Mouse (Mus musculus): ENCODE data around the gene Pxdn.

The Pxdn gene

DNA sequence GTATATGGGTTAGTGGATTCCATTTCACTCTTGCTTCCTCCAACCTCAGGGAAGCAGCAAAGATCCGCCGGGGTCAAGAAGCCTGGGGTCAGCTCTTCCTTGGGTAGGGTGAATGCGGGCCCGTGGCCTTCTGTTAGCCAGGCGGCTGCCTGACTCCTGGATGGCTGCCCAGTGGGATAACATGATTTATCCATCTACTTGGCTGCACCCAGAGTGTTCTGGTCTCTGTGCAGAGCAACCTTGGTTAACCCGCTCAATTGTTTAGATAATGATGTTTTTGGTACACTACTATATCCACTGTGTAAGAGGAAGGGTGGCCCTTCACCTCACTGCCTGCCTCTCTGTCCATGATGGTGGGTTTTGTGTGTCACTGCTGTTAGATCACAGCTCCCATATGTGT, 14.7 kb downstream of the Pxdn start:
- DNase-seq (ENCODE audit: low read depth, low spot score), result no peak

GRCm38 (mm10) chr12:29953999-29954398, 16.6 kb downstream of the Pxdn start:
- no peak for DNase-seq (ENCODE audit: low read depth, low spot score)

DNA sequence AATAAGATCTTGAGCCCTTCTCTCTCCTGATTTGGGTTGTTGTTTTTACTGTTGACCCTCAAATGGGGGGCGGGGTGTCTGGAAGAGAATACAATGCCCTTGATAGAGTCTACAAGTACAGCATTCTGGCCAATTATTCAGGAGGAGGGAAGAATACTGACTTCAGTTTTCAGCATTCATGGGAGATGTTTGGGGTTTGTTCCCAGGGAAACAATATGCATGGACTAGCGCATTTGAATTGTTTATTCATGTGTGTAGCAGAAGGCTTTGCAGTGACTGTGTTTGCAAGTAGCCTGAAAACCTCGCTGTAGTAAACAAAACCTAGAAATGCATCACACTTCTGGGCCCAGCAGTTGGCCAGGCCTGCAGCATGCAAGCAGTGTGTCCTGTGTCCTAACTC, 17.1 kb downstream of the Pxdn start:
- no peak for DNase-seq (ENCODE audit: low read depth, low spot score)

DNA sequence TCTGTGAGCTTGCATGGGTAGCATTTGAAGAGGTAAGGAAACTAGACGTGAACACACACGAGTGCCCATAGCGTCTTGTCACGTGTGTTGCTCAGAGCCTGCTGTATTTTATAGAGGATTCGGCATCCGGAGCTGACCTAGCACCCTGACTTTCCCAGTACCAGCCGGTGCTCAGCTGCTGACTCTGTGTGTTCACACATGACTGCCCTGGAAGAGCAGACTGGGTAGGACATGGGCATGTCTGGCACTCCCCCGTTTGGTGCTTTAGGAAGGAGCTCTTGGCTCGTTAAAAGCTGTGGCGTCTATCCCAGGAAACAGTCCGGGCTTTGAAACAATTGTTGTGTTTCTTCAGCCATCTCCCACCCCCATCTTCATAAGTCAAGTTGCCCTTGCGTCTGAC, 19.6 kb downstream of the Pxdn start:
- no peak for DNase-seq (ENCODE audit: low read depth, low spot score)

- DNase-seq (ENCODE audit: low read depth, low spot score), result no peak
Measured at GRCm38 (mm10) chr12:29958637-29959036, 21.2 kb downstream of the Pxdn start.

DNA sequence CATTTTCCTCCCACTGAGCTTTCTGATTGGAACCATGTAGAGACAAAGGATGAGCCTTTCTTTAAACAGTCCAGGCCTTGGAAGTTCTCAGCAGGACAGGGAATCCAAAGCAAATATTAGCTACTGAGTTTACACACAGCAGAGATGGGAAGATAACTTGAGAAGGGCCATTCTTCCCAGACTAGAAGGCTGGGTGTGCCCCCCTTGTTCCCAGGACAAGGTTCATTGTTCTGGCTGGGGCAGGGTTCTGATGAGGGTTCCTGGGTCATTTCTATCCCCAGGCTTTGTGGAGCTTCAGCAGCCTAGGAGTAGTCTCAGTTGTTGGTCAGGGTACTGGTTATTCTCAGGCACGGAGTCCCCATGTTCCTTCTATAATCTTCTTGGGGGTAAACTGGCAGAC, 23.6 kb downstream of the Pxdn start:
- DNase-seq (ENCODE audit: low read depth, low spot score), result no peak

- no peak for DNase-seq (ENCODE audit: low read depth, low spot score)
Measured at GRCm38 (mm10) chr12:29965016-29965415, 27.6 kb downstream of the Pxdn start.

DNA sequence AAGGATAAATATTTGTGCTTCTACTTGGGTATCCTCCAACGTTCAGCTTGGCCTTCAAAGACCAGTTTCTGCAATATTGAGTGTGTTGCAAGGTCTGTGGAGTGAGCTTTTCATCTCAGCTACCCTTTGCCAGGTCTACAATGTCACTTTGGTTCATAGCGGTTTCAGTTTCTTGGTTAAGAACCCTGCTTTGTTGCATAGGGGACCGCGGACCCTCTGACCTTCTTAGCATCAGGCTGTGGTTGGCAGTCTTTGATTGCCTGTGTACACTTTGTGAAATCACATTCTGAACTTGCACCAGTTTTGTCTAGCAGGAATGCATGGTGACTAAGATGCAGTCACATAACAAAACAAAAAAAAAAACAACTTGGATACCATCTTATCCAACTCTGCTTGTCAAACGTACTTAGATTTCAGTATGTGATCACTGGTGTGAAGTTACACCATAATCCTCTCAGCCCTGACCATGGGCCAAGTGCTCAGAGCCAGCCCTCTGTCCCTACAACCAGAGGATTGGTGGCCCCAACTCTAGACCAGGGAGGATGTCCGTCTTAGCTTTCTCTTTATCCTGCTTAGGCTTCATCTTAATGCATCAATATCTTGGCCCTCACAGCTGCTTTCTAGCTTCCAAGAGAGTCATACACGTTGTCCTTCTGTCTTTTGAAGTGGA, 34.5 kb downstream of the Pxdn start:
- no peak for DNase-seq (ENCODE audit: low read depth, low spot score)

GRCm38 (mm10) chr12:29972533-29972932, 35.1 kb downstream of the Pxdn start:
- no peak for DNase-seq (ENCODE audit: low read depth, low spot score)

GRCm38 (mm10) chr12:29980076-29980475, 42.7 kb downstream of the Pxdn start:
- DNase-seq (ENCODE audit: low read depth, low spot score), result no peak

- no peak for DNase-seq (ENCODE audit: low read depth, low spot score)
Measured at GRCm38 (mm10) chr12:29981722-29982293, 44.4 kb downstream of the Pxdn start.

DNA sequence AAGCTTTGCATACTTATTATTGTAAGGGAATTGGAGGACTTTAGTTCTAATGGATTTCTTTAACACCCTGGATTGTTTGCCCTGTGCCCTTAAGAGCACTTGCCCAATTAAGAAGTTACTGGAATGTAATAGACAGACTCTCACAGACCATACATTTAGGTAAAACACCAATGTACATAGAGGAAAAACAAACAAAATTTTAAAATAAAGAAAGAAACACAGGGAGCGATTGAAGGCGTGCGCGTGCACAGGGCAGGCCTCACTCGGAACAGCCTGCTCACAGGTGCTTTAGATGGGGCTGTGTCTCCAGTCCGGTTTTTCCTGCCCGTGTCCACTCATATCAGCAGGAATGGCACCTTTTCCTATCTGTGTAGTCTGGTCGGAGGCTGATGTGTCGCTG, 45.8 kb downstream of the Pxdn start:
- no peak for DNase-seq (ENCODE audit: low read depth, low spot score)

GRCm38 (mm10) chr12:29985126-29985525, 47.7 kb downstream of the Pxdn start:
- DNase-seq (ENCODE audit: low read depth, low spot score), result no peak

DNA sequence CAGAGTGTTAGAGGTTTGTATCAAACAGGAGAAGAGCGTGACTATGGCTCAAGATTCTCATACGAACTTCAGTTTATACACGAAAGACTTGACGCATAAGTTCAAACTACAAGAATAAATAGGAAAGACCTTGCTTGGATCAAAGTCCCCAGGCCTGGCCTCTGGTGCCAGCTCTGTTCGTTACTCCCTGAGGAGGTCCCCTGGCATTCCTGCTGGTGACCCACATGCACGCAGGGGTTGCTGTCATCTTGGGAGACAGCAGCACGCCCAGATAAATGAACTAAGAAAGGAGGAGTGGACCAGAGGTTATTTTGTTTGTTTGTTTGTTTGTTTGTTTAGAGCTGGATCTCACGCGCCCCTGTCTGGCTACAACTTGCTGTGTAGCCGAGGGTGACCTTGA, 48.8 kb downstream of the Pxdn start:
- no peak for DNase-seq (ENCODE audit: low read depth, low spot score)

- DNase-seq (ENCODE audit: low read depth, low spot score), result no peak
Measured at GRCm38 (mm10) chr12:29998895-29999294, 61.5 kb downstream of the Pxdn start.

GRCm38 (mm10) chr12:30001951-30002350, 64.5 kb downstream of the Pxdn start:
- no peak for DNase-seq (ENCODE audit: low read depth, low spot score)

DNA sequence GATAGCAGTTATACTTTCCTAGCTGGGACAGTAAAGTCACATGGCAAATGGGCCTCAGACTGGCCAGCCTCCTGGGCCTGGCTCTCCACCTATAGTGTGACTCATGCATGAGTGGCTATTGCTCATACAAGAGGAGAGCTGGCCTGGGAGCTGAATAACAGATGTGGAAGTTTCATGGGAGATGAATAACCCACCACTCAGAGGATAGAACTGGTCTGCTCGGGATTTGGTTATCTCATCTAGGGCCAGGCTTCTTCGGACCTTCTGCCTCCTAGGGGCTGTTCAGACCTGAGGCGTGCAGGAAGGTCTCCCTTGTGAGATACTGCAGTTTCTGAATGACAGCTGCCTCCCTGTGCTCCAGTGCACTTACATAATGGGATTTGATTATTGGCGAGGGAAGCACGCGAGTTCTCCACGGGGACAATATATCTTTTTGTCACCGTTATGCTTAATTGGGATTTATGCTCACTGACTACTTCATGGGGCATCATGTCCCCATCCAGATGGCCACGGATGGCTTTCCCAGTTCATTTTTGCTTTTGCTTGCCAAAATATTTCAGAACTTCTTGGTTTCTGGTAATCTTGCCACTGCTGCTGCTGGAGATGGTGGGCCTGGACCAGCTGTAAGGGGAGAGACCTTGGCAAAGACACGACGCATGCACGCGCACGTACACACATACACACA, 66.4 kb downstream of the Pxdn start:
- DNase-seq (ENCODE audit: low read depth, low spot score), result peak; percentile 41

DNA sequence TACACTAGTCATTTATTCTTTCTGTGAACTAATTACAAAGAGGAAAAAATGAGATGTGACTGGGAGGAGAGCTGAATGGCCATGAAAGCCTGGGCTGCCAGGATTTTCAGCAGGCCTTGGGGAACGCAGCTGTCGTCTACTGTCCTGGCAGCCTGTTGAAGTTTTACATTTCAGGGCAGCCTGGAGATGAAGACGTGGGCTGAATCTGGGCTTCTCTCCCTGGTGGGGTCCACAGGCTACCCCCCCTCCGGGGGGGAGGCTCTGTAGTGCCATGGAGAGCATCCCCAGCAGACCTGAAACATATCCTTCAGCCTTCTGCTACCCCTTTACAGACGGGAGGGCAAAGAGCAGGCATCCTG, 66.9 kb downstream of the Pxdn start:
- DNase-seq (ENCODE audit: low read depth, low spot score), result no peak

- no peak for DNase-seq (ENCODE audit: low read depth, low spot score)
Measured at GRCm38 (mm10) chr12:30006586-30006985, 69.2 kb downstream of the Pxdn start.

GRCm38 (mm10) chr12:30008741-30009140, 71.3 kb downstream of the Pxdn start:
- DNase-seq (ENCODE audit: low read depth, low spot score), result no peak

DNA sequence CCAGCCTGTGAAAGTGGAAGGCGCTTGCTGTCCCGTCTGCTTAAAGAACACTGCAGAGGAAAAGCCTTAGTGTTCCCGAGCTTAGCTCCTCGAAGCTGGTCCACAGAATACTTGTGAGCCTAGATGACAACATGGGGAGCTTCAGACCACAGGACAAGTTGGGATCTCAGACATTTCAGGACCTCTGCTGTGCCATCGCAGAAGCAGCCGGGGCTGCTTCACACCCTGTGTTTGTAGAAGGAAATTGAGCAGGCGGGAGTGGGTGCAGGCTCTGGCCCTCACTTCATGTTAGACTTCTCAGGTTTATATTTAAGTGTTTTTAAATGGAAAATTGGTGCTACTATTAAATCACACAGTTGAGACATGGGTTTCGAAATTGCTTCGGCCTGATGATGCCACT, 78.1 kb downstream of the Pxdn start:
- DNase-seq (ENCODE audit: low read depth, low spot score), result no peak

DNA sequence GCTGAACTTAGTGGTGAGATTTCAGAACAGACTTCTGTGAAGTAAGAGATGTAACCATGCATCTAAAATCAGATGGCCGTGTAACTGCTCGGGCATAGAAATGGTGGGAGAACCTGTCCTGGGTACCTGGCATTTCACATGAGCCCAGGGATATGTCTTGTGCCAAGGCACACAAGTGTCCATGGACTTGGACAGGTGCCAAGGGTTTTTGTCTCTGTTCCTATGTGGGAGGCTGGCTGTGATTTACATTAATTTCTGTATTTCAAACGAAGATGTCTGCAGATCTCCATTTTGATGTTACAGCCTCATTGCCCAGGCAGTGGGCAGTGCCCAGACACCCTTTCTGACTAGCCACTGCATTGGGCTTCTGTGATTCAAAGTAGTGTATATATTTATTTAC, 79.7 kb downstream of the Pxdn start:
- no peak for DNase-seq (ENCODE audit: low read depth, low spot score)

DNA sequence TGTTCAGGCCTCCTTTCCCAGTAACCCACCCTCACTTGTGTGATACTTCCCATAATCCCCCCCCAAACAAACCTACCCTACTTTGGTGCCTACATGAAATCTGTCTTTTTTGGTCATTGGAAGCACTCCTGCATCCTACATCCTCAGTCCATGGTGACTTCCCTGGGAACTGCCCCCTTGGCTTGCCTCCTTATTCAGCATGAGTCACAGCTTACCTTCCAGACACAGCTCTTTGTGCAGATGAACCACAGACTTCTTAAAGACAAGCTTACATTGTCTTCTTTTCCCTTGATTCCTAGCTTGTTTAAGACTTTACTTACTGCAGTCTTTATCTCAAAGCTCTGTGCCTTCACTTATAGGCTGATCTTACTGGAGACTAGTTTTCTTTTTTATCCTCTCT, 83.0 kb downstream of the Pxdn start:
- DNase-seq (ENCODE audit: low read depth, low spot score), result no peak
